ENCODE assay signal across 9 mouse cellular contexts in genomic region chr12:70686971-70687370, GRCm38 (mm10).
A peak's percentile ranks its signal among the peaks of the same experiment; 100 is the strongest.
DNase-seq lines count a peak whose midpoint lies in the region; ATAC-seq lines count a peak whose summit lies in the region.
"Had no signal": no experiment of that assay in that cellular context is flagged by ENCODE, and none has a peak within 500 bp of the region (broad histone marks: within the 10 kb centered on the region; RNA-seq: fewer than 3 reads in every experiment).

No protein-coding gene starts in this region.

- H3K36me3 ChIP-seq in neural tube, embryonic 13.5 days: no peaks in the 10 kb centered on the region
- H3K36me3 ChIP-seq in heart, embryonic 12.5 days: no peaks in the 10 kb centered on the region
- H3K36me3 ChIP-seq in stomach, embryonic 16.5 days (ENCODE audit: control insufficient read depth, insufficient read depth, low read length): no peaks in the 10 kb centered on the region

- no peak overlapping the region; the same call in 1 of the 2 replicates for H3K9ac ChIP-seq in neural tube, embryonic 13.5 days
- peak overlapping the region; percentile 2; the same call in 1 of the 2 replicates for H3K9ac ChIP-seq in heart, embryonic 12.5 days
- 0 out of 2 replicates have a peak overlapping the region, but pooled peaks have one; percentile 18 for H3K9ac ChIP-seq in stomach, embryonic 16.5 days (ENCODE audit: low read length)

- peak; percentile 90 for DNase-seq in heart, adult 11 months
- DNase-seq in heart, adult 8-10 months (ENCODE audit: low spot score): no peak
- DNase-seq in neural tube, embryonic 10.5 days (ENCODE audit: extremely low spot score, low spot score): no peak
- no peak for DNase-seq in layer of hippocampus, adult 18-20 months (ENCODE audit: low spot score in 2 of 2)
- DNase-seq: layer of hippocampus, postnatal 36 days had no signal

- no peak overlapping the region for H3K27ac ChIP-seq in neural tube, embryonic 13.5 days (replicated peaks)
- no peak overlapping the region for H3K27ac ChIP-seq in heart, embryonic 12.5 days (ENCODE audit: poor library complexity, severe bottlenecking)
- peak overlapping the region; percentile 74 for H3K27ac ChIP-seq in stomach, embryonic 16.5 days (ENCODE audit: low read length)

- no peak overlapping the region for H3K4me3 ChIP-seq in neural tube, embryonic 13.5 days
- no peak overlapping the region for H3K4me3 ChIP-seq in heart, embryonic 12.5 days
- H3K4me3 ChIP-seq in stomach, embryonic 16.5 days (replicated peaks; ENCODE audit: low read length): no peak overlapping the region

- 36% methylated on average over 12 of the region's 12 CpGs for WGBS in neural tube, embryonic 13.5 days
- 58% methylated on average over 12 of the region's 12 CpGs for WGBS in heart, embryonic 12.5 days
- WGBS in stomach, embryonic 16.5 days: 57% methylated on average over 12 of the region's 12 CpGs

- H3K4me1 ChIP-seq in neural tube, embryonic 13.5 days (replicated peaks): peaks cover 41% of the 10 kb centered on the region
- peaks cover 51% of the 10 kb centered on the region for H3K4me1 ChIP-seq in heart, embryonic 12.5 days (replicated peaks)
- peaks cover 20% of the 10 kb centered on the region for H3K4me1 ChIP-seq in stomach, embryonic 16.5 days (ENCODE audit: control insufficient read depth, insufficient read depth, low read length)

- H3K27me3 ChIP-seq in neural tube, embryonic 13.5 days: no peaks in the 10 kb centered on the region
- H3K27me3 ChIP-seq in heart, embryonic 12.5 days (replicated peaks): no peaks in the 10 kb centered on the region
- H3K27me3 ChIP-seq in stomach, embryonic 16.5 days (ENCODE audit: control insufficient read depth, insufficient read depth, low read length): no peaks in the 10 kb centered on the region

- peak; percentile 46 for ATAC-seq in neural tube, embryonic 13.5 days (ENCODE audit: low read depth)
- no peak for ATAC-seq in heart, embryonic 12.5 days (ENCODE audit: insufficient number of reproducible peaks, low FRiP score)
- 0 out of 2 replicates have a peak, but pooled peaks have one; percentile 25 for ATAC-seq in stomach, embryonic 16.5 days (ENCODE audit: insufficient read depth, low FRiP score)
- ATAC-seq in CD4-positive, CD25-positive, alpha-beta regulatory T cell, adult 4 months: no peak

- no peaks in the 10 kb centered on the region for H3K9me3 ChIP-seq in neural tube, embryonic 13.5 days
- H3K9me3 ChIP-seq in heart, embryonic 12.5 days (replicated peaks): no peaks in the 10 kb centered on the region
- H3K9me3 ChIP-seq in stomach, embryonic 16.5 days (replicated peaks; ENCODE audit: control insufficient read depth, low read length): no peaks in the 10 kb centered on the region

- no peak overlapping the region for H3K4me2 ChIP-seq in neural tube, embryonic 13.5 days
- no peak overlapping the region for H3K4me2 ChIP-seq in heart, embryonic 12.5 days
- no peak overlapping the region for H3K4me2 ChIP-seq in stomach, embryonic 16.5 days (ENCODE audit: low read depth, low read length)

Comparison
In these comparisons a context has a peak if more than half of its experiments do, and no peak if none do; other contexts are left out.
1. ATAC-seq: peak in neural tube, embryonic 13.5 days (single experiment) and stomach, embryonic 16.5 days (single experiment); none in heart, embryonic 12.5 days (single experiment) and CD4-positive, CD25-positive, alpha-beta regulatory T cell, adult 4 months (single experiment).